Mouse (Mus musculus) gastrocnemius, postnatal 36 days (tissue): ENCODE data around the gene Man1a. TPM values are rescaled to one million over a fixed set of nuclear protein-coding genes. Genes with fewer than 3 reads are reported as not detected.

Experiments used
- DNase-seq, 2 experiments: peaks; one replicate each; pipeline ENCODE4 v3.0.0; 2022
- intact Hi-C: fragments of 180-260 bp; cut with DNase I; formaldehyde crosslinking; loops from one replicate; pipeline ENCODE4 v1.15.1; 2025
- total RNA-seq, 2 experiments: library from RNA; stranded (reverse); gene quantifications; 2 replicates each; pipeline ENCODE4 v1.2.3; 2021

The Man1a gene
- total RNA-seq, 2 experiments from 2014 or later, result 8.9 to 10.6 TPM

GRCm38 (mm10) chr10:54026738-54027427, 49.5 kb downstream of the Man1a start:
- intact Hi-C loops, result no loop called here
- no peak for DNase-seq

- intact Hi-C loops, result no loop called here
- DNase-seq, result no peak
These were observed 50.3 kb downstream of the Man1a start for GRCm38 (mm10) chr10:54026101-54026500.

GRCm38 (mm10) chr10:54017904-54018454, 58.4 kb downstream of the Man1a start:
- DNase-seq, result no peak
- intact Hi-C loops, result no loop called here

GRCm38 (mm10) chr10:54014116-54014758, 62.2 kb downstream of the Man1a start:
- no peak for DNase-seq
- intact Hi-C loops, result no loop called here

- intact Hi-C loops, result no loop called here
- DNase-seq, result no peak
These were observed 63.1 kb downstream of the Man1a start for GRCm38 (mm10) chr10:54013143-54013791.

GRCm38 (mm10) chr10:54009154-54009553, 67.3 kb downstream of the Man1a start:
- intact Hi-C loops, result no loop called here

GRCm38 (mm10) chr10:54006868-54007267, 69.5 kb downstream of the Man1a start:
- no peak for DNase-seq
- intact Hi-C loops, result no loop called here

More at GRCm38 (mm10) chr10:54009154-54009553, 67.3 kb downstream of the Man1a start:
- no peak for DNase-seq

- intact Hi-C loops, result no loop called here
- no peak for DNase-seq
These were observed 70.6 kb downstream of the Man1a start for GRCm38 (mm10) chr10:54005847-54006246.

GRCm38 (mm10) chr10:54002936-54003335, 73.5 kb downstream of the Man1a start:
- intact Hi-C loops, result no loop called here
- no peak for DNase-seq

GRCm38 (mm10) chr10:53997301-53997700, 79.1 kb downstream of the Man1a start:
- DNase-seq, result no peak
- intact Hi-C loops, result no loop called here

- no peak for DNase-seq
- intact Hi-C loops, result no loop called here
These were observed 80.2 kb downstream of the Man1a start for GRCm38 (mm10) chr10:53996216-53996615.

- intact Hi-C loops, result no loop called here
- DNase-seq, result no peak
These were observed 81.8 kb downstream of the Man1a start for GRCm38 (mm10) chr10:53994591-53994990.

- intact Hi-C loops, result no loop called here
- DNase-seq, result no peak
These were observed 86.0 kb downstream of the Man1a start for GRCm38 (mm10) chr10:53990434-53990833.

GRCm38 (mm10) chr10:53984894-53985293, 91.5 kb downstream of the Man1a start:
- intact Hi-C loops, result no loop called here
- DNase-seq, result no peak

- intact Hi-C loops, result no loop called here
These were observed 92.3 kb downstream of the Man1a start for GRCm38 (mm10) chr10:53984086-53984485.

GRCm38 (mm10) chr10:53978647-53979046, 97.8 kb downstream of the Man1a start:
- no peak for DNase-seq
- intact Hi-C loops, result no loop called here

More at GRCm38 (mm10) chr10:53984086-53984485, 92.3 kb downstream of the Man1a start:
- no peak for DNase-seq

- intact Hi-C loops, result no loop called here
- no peak for DNase-seq
These were observed 102.2 kb downstream of the Man1a start for GRCm38 (mm10) chr10:53974180-53974579.

- intact Hi-C loops, result no loop called here
- no peak for DNase-seq
These were observed 116.7 kb downstream of the Man1a start for GRCm38 (mm10) chr10:53959759-53960158.

- intact Hi-C loops, result no loop called here
These were observed 134.8 kb downstream of the Man1a start for GRCm38 (mm10) chr10:53941597-53941996.

GRCm38 (mm10) chr10:53938199-53938598, 138.2 kb downstream of the Man1a start:
- intact Hi-C loops, result no loop called here
- DNase-seq, result no peak

More at GRCm38 (mm10) chr10:53941597-53941996, 134.8 kb downstream of the Man1a start:
- no peak for DNase-seq

- no peak for DNase-seq
- intact Hi-C loops, result no loop called here
These were observed 140.3 kb downstream of the Man1a start for GRCm38 (mm10) chr10:53936078-53936477.
